Mouse (Mus musculus): Measurements from ENCODE around the gene Hadh.

Hadh gene

DNA sequence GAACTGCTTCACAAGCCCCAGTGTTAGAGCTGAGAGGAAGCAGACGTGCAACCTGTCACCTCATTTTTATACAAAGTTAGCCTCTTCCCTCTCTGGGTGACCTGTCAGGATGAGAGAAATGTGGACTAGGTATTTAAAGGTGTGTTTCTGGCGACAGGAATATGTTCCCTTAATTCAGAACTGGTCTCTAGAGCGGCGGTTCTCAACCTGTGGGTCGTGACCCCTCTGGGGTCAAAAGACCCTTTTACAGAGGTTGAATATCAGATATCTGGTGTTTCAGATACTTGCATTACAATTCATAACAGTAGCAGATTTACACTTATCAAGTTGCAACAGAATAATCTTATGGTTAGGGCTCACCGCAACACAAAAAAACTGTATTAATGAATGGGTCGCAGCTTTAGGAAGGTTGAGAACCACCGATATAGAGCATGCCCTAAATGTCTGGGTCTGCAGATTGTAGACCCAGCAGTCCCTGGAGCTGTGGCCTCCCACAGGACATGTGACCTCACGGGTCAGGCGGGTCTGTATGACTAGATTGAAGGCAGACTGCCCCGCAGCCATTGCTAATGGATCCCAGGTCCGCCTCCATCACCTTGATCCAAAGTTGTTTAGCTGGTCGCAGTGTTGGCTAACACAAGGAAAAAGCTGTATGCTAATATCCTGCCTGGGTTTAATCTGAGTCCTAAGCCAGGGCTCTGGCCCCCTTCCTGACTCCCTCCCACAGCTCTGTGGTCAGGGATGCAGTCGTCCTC lies 53.1 kb downstream of the Hadh start:
- DNase-seq (ENCODE audit: low spot score in 2 of 2): no peak

DNA sequence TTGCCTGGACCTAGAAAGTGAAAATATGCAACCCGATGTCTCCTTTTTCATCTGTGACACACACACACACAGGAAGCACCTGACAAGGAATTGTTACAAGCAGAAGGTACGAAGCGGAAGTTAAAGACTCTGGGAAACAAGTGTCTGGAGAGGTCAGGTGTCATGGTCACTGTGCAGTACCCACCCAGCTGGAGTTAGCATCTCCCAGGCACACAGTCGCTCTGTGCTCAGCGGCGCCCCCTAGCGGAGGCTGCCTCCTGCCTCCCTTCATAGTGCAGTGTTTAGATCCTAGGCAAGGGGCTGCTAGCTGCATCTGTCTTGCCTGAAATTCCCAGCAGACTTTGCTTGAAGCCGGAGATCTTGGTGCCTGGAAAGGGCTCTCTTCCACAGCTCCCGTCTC lies 57.1 kb downstream of the Hadh start:
- no peak for DNase-seq (ENCODE audit: low spot score in 2 of 2)

DNA sequence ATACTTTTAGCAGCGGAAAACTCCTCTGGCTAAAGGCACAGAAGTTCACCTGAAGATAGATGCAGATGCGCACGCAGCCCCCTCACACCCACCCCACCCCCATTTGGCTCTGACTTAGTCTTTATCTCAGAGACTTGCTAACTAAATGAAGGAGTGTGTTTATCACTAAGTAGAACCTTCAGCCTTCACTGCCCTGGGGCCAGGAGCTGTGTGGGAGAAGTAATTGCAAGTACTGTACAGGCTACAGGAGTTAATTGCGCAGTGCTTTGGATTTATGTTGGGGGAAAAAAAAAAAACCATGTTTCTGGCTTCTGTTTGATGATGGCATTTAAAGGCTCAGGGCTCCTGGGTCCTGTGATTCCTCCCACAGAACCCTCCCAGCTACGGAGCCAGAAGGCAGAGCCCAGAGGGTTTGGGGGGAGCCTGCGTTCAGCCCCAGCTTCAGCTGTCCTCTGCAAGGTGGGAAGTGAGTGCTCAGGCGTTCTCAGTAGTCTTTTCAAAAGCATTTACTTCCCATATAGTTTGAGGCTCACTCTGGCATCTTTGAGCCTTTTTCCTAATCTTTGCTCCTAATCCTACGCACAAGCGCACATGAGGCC lies 57.7 kb downstream of the Hadh start:
- no peak for DNase-seq (ENCODE audit: low spot score in 2 of 2)

DNA sequence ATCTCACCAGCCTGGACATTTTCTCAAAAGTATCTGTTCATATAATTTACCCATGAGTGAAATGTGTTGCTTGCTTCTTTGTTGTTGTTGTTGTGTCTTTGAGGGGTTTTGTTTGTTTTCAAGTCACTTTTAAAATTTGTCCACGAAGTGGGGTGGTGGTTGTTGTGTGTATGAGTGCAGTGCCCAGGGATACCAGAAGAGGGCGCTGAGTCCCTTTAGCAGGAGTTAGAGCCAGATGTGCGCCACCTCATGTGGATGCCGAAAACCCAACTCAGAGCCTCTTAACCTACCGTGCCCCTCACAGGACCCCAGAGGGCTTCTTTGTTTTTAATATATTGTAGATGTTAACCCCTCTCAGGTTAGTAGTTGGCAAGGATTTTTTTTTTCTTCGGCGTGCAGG lies 59.7 kb downstream of the Hadh start:
- no peak for DNase-seq (ENCODE audit: low spot score in 2 of 2)

DNA sequence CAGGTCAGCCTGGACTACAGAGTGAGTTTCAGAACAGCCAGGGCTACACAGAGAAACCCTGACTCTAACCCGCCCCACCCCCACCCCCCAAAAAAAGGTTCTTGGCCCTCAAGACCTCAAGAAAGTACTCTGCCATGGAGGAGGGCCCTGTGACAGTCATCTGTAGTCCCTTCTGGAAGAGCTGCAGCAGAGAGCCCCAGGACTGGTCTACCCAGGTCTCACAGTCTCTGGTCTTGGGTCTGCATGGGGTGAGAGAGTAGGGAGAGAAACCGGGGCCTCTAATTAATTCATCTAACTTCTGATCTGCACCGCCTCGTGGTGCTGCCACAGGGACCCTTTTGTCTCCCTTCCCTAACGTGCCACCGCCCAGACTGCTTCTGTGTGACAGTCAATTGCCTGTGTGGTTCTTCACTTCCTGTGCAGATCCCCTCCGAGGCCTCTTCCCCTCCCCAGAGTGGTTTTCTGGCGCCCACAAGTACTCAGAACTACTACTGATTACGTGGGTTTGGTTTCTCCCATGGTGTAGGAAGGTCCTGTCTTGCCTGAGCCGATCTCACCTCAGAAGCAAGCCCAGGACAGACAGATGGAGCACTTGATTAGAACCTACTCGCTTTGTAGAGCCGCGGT lies 63.5 kb downstream of the Hadh start:
- no peak for DNase-seq (ENCODE audit: low spot score in 2 of 2)

DNA sequence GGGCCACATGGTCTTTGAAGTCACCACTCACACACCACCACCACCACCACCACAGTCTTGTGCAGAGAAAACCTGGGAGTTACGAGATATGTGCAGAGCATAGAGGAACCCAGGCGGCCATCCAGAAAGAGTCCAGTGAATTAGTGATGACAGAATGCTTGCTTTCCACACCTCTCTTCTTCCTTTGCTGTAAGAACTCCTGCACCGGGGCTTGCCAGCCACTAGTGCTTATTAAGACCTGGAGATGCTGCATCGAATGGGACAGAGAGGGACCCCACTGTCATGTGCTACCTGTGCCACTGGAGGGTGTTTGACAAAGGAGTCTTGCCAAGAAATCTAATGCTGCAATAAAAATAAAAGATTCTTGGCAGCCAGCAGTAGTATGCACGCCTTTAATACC lies 64.1 kb downstream of the Hadh start:
- DNase-seq (ENCODE audit: low spot score in 2 of 2): no peak

DNA sequence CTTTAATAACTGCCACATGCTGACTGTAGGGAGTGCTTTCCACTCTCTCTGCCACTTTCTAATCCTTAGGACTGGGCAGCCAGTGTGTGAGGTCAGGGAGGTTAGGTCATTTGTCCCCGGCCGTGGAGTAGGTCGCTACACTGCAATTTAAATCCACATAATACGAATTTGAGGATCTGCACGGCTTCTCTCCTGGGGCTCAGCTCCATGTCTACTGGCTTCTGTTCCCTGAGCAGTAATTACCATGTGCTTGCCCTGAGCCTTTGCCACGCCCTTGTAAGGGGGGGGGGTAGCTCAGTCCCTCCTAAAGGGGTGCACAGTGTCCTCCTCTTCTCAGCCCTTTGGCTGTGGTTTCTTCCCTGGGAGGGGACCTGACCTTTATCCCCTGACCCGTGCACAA lies 69.6 kb downstream of the Hadh start:
- no peak for DNase-seq (ENCODE audit: low spot score in 2 of 2)

DNA sequence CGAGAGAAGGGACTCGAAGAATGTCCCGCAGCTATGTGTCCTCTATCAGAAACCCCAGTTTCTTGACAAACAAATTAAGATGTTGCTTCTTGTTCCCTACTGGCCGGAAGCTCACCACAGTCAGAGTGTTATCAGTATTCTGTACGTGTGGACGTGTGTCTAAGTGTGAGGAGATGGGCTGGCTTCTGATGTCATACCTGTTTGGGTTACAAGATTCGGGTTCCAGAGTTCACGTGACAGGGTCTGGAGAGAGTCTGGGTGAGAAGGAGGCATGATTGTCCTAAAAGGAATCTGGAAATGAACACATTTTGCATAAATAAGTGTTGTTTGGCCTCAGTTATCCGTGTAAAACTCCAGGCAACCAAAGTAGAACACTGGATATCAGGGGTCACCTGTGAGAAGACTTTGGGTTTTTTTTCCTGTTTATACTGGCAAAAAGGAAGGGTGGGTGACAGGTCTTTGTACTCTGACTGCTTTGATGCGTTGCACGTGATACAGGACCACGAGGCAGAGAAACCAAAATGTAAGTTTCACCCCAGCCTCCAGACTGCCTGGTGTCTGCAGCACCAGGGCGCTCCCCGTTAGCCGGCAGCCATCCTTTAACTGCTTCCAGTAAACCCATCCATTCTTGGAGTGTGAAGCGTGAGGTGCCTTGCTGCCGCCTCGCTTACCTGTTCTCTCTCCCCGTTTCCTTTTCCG lies 72.2 kb downstream of the Hadh start:
- no peak for DNase-seq (ENCODE audit: low spot score in 2 of 2)

DNA sequence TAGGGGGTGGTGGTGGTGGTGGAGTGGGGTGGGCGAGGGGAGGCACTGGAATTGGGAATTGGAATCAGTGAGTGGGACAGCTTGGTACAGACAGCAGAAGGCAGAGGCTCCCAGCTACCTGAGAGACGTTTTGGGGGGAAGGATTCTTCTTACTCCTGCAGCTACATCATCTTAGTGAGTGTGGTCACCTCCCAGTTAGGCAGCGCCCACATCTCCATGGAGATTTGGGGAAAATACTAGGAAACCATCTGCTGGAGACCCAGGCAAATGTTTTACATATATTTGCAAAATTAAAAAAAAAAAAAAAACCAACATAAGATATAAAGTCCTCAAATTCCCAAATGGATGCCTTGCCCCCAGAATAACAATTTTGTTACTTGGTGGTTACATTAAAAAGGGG lies 72.9 kb downstream of the Hadh start:
- no peak for DNase-seq (ENCODE audit: low spot score in 2 of 2)

DNA sequence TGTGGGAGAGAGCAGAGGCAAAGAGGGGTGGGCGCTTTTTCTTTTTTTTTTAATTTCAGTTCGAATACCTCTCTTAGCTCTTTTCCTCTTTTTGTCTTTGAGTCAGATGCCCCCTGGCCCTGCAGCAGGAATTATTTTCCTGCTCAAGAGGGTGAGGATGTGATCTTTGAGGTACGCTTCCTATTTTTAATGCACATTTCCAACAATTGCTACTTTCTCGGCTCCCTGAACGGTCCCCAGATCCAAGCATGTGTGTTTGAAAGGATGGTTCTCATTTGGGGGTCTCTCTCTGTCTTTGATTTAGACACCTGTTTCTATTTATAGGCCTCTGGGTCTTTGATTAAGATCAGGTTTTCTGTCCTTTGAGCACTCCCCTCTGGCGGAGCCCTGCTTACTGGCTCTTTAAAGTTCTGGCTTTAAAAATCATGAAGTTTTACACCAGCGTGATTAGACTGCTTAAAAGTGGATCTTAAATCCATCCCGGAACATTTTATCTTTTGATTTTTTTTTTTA lies 75.3 kb downstream of the Hadh start:
- no peak for DNase-seq (ENCODE audit: low spot score in 2 of 2)

DNA sequence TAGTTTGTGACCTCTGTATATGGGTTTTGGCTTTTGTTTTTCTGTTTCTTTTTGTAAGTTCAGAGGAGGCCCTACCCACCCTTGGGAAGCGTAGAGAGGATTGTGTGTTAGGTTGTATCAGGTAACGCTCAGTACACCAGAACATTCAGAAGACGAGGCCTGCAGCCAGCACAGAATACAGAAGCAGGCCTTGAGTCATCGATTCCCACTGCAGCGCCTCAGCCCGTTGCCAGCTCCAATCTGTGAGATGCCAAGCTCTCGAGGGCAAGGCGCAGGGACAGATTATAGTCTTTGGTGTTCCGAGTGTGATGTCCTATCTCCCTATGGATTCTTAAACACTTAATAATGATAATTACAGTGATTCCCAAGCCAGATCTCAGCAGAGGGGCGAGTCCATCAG lies 75.9 kb downstream of the Hadh start:
- no peak for DNase-seq (ENCODE audit: low spot score in 2 of 2)

DNA sequence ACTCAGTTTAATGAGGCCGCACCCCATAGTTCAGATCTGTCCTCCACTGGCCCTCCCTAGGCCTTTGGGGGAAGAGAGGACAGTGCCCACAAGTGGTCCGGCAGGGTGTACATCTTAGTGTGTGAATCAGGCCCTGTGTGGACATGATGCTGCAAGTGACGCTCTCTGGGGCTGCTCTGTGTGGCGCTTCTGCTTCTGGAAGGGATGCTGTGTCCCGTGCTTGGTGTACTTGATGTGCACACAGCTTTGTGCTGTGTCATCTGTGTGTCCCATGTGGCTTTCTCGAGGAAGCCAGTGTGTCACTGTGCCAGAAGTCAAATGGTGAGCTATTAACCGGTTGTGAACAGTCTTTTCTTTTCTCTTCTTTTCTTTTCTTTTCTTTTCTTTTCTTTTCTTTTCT lies 80.4 kb downstream of the Hadh start:
- DNase-seq (ENCODE audit: low spot score in 2 of 2): no peak

DNA sequence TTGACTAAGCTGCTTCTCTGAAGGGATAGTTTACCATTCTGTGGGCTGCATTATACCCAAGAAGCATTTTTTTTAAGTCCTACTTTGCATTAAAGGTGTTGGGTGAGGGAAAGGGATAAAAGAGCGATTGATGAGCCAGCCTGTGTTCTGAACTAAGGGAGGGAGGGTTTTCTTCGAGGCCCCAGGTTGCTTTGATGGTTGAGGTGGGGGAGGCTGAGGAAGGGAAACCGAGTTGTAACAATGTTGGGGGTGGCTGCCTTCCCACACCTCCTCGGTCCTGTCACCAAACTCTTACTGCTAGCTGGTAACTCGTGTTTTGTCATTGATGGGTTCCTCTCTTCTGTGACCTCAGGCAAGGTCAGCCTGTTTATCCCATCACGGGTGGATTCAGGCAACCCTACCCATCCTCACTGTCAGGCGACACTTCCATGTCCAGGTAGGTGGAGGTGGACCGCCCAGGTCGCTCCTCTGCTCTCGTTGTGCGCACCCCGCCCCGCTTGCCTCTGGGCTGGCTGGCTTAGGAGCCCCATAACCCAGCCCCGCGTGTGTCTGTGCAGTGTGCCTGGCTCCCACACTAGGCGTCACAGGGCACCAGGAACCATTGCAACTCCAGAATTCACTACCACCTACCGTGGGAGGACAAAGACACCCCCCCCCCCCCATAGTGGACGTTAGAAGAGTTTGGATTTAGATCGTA lies 81.1 kb downstream of the Hadh start:
- DNase-seq (ENCODE audit: low spot score in 2 of 2): no peak

DNA sequence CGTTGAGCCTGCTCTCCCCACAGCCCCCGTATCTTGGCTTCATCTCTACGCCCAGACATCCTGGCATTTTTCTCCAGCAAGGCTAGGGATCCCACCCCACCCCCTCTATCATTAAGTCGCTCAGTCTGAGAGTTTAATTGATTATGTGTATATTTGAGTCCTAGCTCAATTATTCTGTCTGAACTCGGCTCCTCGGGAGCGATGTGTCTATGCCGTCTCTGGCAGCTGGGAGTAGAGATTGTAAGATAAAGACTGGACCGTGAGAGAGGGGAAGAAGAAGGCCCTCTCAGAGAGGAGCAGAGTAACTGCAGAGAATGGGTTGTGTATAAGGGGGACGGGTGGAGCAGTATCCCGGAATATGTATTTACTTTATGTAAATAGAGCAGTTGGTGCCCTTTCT lies 81.7 kb downstream of the Hadh start:
- no peak for DNase-seq (ENCODE audit: low spot score in 2 of 2)

DNA sequence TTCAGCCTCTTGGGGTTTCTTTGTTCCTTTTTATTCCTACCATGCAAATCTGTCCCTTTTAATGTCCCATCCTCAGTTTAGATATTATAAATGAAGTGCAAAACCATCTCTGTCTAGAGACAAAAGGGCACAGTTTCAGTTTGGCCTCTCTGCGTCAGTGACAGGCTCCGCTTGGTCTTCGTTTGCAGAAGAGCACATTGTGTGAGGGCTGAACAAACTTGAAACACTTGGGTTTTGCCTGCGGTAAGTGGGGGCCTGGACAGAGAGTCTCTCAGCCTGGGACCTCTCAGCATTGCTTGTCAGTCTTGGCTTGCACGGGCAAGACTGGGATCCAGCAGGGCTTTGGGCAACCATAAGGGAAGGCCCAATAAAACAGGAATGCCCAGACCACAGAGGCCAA lies 85.7 kb downstream of the Hadh start:
- no peak for DNase-seq (ENCODE audit: low spot score in 2 of 2)

All from frontal cortex, postnatal 10 days (tissue).